Mouse (Mus musculus) embryonic facial prominence, embryonic 10.5 days (tissue): ENCODE measurements around the gene Eef1b2. TPM values are rescaled to one million over a fixed set of nuclear protein-coding genes. Genes with fewer than 3 reads are reported as not detected.

Experiments
- DNase-seq: peaks from one replicate; pipeline ENCODE4 v3.0.0-alpha.2; 2017; ENCODE audit warnings: low spot score
- H3K27ac ChIP-seq: fragments of 300-500 bp; sonication (generic); replicated peaks from 2 replicates; pipeline ENCODE4 v1.5.1; 2016; ENCODE audit warnings: mild to moderate bottlenecking
- H3K27me3 ChIP-seq: fragments of 300-500 bp; sonication (generic); replicated peaks from 2 replicates; pipeline ENCODE4 v1.6.1; 2016; ENCODE audit warnings: low read depth, mild to moderate bottlenecking; ENCODE audit not compliant: poor library complexity, severe bottlenecking
- H3K36me3 ChIP-seq: fragments of 300-500 bp; sonication (generic); replicated peaks from 2 replicates; pipeline ENCODE4 v1.6.1; 2016; ENCODE audit warnings: mild to moderate bottlenecking, moderate library complexity
- H3K4me1 ChIP-seq: fragments of 300-500 bp; sonication (generic); 2 replicates; pipeline ENCODE4 v1.6.1; 2016
- H3K4me3 ChIP-seq: fragments of 300-500 bp; sonication (generic); 2 replicates; pipeline ENCODE4 v1.5.1; 2016; ENCODE audit warnings: mild to moderate bottlenecking, moderate library complexity
- H3K9me3 ChIP-seq: fragments of 300-500 bp; sonication (generic); 2 replicates; pipeline ENCODE4 v1.6.1; 2016; ENCODE audit warnings: mild to moderate bottlenecking
- WGBS: fragments of 180-500 bp; shearing (Covaris S2); methylation state at CpG from one replicate; pipeline ENCODE4 v1.1.7; 2016; 5-methylcytosine and 5-hydroxymethylcytosine counted together
- polyA plus RNA-seq: library from polyadenylated mRNA; unstranded; fragments of >200 nt; fragmentation: Nextera tagmentation; extraction: Ambion mirVana; gene quantifications from 2 replicates; pipeline ENCODE4 v1.2.1, GENCODE M21; 2016

Gene Eef1b2
- polyA plus RNA-seq, 1 experiment from 2014 or later: 654 TPM

GRCm38 (mm10) chr1:63199387-63199786, 22.8 kb downstream of the Eef1b2 start:
- WGBS: 92% methylated on average over 6 of the region's 6 CpGs
- H3K4me1 ChIP-seq: peaks cover 15% of the 10 kb centered on the region
- no peak for DNase-seq
- H3K27ac ChIP-seq: no peak overlapping the region
- no peak overlapping the region for H3K4me3 ChIP-seq
- no peaks in the 10 kb centered on the region for H3K27me3 ChIP-seq
- H3K36me3 ChIP-seq: 0 out of 2 replicates have a peak, but pooled peaks cover 5% of the 10 kb centered on the region
- H3K9me3 ChIP-seq: peaks cover 11% of the 10 kb centered on the region; the same call in 1 of the 2 replicates

- Histone ChIP-seq H3K4me3 (no peak overlapping the region), H3K27ac (no peak overlapping the region), H3K27me3 (no peaks in the 10 kb centered on the region), H3K4me1 (peaks cover 24% of the 10 kb centered on the region), H3K9me3 (peaks cover 11% of the 10 kb centered on the region; the same call in 1 of the 2 replicates), H3K36me3 (0 out of 2 replicates have a peak, but pooled peaks cover 5% of the 10 kb centered on the region)
- 94% methylated on average over 18 of the region's 18 CpGs for WGBS
- no peak for DNase-seq
Measured at GRCm38 (mm10) chr1:63200322-63200721, 23.7 kb downstream of the Eef1b2 start.

DNA sequence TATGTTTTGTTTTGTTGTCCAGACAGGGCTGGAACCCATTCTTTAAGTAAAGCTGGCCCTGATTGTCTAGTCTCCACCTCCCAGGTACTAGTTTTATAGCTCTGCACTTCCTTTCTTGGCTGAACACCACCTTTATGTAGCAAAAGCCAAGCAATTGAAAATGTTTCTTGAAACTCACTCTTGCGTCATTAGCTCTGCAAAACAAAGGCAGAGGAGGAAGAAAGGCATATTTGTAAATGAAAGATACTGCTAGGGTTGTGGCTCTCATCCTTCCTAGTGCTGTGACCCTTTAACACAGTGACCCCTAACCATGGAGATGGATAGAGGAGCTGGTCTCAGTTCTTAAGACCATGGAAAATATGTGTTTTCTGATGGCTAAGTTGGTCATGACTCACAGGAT, 25.0 kb downstream of the Eef1b2 start:
- WGBS: 88% methylated on average over 1 of the region's 1 CpGs

DNA sequence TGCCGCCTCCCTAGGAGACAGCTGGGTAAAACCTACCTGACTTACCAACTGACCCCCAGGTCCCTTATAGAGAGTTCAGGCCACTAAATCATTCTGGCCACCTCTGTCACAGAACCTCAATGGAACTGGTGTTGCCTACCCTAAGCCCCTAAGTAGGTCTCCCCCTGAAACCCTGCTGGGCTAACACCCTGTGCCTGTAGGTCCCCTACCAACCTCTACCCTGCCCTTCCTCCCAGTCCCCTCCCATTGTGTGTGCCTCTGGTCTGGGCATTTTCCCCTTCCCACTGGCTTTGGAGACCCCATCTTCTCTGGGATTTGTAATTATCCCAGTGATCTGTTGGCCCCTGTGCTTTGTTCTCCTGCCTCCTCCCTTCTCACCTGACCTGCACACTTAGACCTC, 26.8 kb downstream of the Eef1b2 start:
- Histone ChIP-seq H3K4me3 (no peak overlapping the region), H3K9me3 (peaks cover 11% of the 10 kb centered on the region; the same call in 1 of the 2 replicates), H3K27me3 (no peaks in the 10 kb centered on the region), H3K27ac (peak overlapping the region; percentile 80), H3K4me1 (peaks cover 26% of the 10 kb centered on the region), H3K36me3 (0 out of 2 replicates have a peak, but pooled peaks cover 5% of the 10 kb centered on the region)
- no peak for DNase-seq
- WGBS: 80% methylated on average over 1 of the region's 1 CpGs

More for the DNA sequence above, 25.0 kb downstream of the Eef1b2 start:
- Histone ChIP-seq H3K27ac (no peak overlapping the region), H3K36me3 (0 out of 2 replicates have a peak, but pooled peaks cover 5% of the 10 kb centered on the region), H3K4me3 (no peak overlapping the region), H3K9me3 (peaks cover 11% of the 10 kb centered on the region; the same call in 1 of the 2 replicates), H3K27me3 (no peaks in the 10 kb centered on the region), H3K4me1 (peaks cover 26% of the 10 kb centered on the region)
- DNase-seq: no peak

- H3K27me3 ChIP-seq: no peaks in the 10 kb centered on the region
- peak overlapping the region; percentile 80 for H3K27ac ChIP-seq
- peaks cover 26% of the 10 kb centered on the region for H3K4me1 ChIP-seq
- H3K36me3 ChIP-seq: 0 out of 2 replicates have a peak, but pooled peaks cover 5% of the 10 kb centered on the region
- H3K9me3 ChIP-seq: peaks cover 11% of the 10 kb centered on the region; the same call in 1 of the 2 replicates
- peak; percentile 84 for DNase-seq
- WGBS: 13% methylated on average over 7 of the region's 7 CpGs
- H3K4me3 ChIP-seq: 0 out of 2 replicates have a peak overlapping the region, but pooled peaks have one; percentile 6
Measured at GRCm38 (mm10) chr1:63203950-63204659, 27.5 kb downstream of the Eef1b2 start.

- DNase-seq: no peak
- H3K4me1 ChIP-seq: peaks cover 26% of the 10 kb centered on the region
- H3K9me3 ChIP-seq: peaks cover 8% of the 10 kb centered on the region; the same call in 1 of the 2 replicates
- no peaks in the 10 kb centered on the region for H3K27me3 ChIP-seq
- no peak overlapping the region for H3K4me3 ChIP-seq
- 0 out of 2 replicates have a peak, but pooled peaks cover 5% of the 10 kb centered on the region for H3K36me3 ChIP-seq
- H3K27ac ChIP-seq: peak overlapping the region; percentile 80
- WGBS: 25% methylated on average over 7 of the region's 7 CpGs
Measured at GRCm38 (mm10) chr1:63204660-63205394, 28.2 kb downstream of the Eef1b2 start.

GRCm38 (mm10) chr1:63207607-63208006, 31.0 kb downstream of the Eef1b2 start:
- Histone ChIP-seq H3K27me3 (peaks cover 2% of the 10 kb centered on the region; the same call in 1 of the 2 replicates), H3K4me1 (peaks cover 26% of the 10 kb centered on the region), H3K9me3 (no peaks in the 10 kb centered on the region), H3K36me3 (no peaks in the 10 kb centered on the region), H3K27ac (no peak overlapping the region), H3K4me3 (no peak overlapping the region)
- DNase-seq: no peak
- WGBS: 78% methylated on average over 3 of the region's 3 CpGs

- H3K27ac ChIP-seq: no peak overlapping the region
- H3K36me3 ChIP-seq: no peaks in the 10 kb centered on the region
- peaks cover 21% of the 10 kb centered on the region for H3K4me1 ChIP-seq
- peaks cover 5% of the 10 kb centered on the region; the same call in 1 of the 2 replicates for H3K27me3 ChIP-seq
- DNase-seq: no peak
- WGBS: 18% methylated on average over 6 of the region's 6 CpGs
- no peaks in the 10 kb centered on the region for H3K9me3 ChIP-seq
- H3K4me3 ChIP-seq: no peak overlapping the region
Measured at GRCm38 (mm10) chr1:63209861-63210529, 33.4 kb downstream of the Eef1b2 start.

GRCm38 (mm10) chr1:63213478-63214270, 37.0 kb downstream of the Eef1b2 start:
- Histone ChIP-seq H3K9me3 (no peaks in the 10 kb centered on the region), H3K27ac (no peak overlapping the region; the same call in 1 of the 2 replicates), H3K36me3 (no peaks in the 10 kb centered on the region), H3K4me1 (peaks cover 18% of the 10 kb centered on the region), H3K27me3 (peaks cover 5% of the 10 kb centered on the region; the same call in 1 of the 2 replicates), H3K4me3 (peak overlapping the region; percentile 44)
- 17% methylated on average over 22 of the region's 22 CpGs for WGBS
- DNase-seq: no peak

DNA sequence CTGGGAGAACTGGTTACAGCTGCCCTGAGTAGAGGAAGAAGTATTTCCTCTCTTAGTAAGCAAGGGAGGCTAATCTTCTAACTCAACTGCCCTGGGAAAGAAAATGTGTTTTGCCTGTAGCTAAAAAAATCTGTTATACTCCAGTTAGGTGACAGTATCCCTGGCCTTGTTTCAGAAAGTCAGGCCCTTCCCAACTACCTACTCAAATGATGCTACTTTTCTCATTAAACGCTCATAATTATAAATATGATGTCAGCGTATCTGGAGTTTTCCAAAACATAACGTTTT, 37.6 kb downstream of the Eef1b2 start, which contains the start of gene Gpr1:
Gene Gpr1 (minus strand): TSS at position 273 of the 288 bp plus-strand sequence.
- Histone ChIP-seq H3K9me3 (0 out of 2 replicates have a peak, but pooled peaks cover 3% of the 10 kb centered on the region), H3K27ac (no peak within 1 kb of the TSS; the same call in 1 of the 2 replicates), H3K4me1 (peaks cover 18% of the 10 kb centered on the region), H3K27me3 (peaks cover 5% of the 10 kb centered on the region; the same call in 1 of the 2 replicates), H3K36me3 (no peaks in the 10 kb centered on the region), H3K4me3 (peak within 1 kb of the TSS; percentile 44)
- DNase-seq: no peak
- WGBS: 24% methylated on average over 3 of the region's 3 CpGs

DNA sequence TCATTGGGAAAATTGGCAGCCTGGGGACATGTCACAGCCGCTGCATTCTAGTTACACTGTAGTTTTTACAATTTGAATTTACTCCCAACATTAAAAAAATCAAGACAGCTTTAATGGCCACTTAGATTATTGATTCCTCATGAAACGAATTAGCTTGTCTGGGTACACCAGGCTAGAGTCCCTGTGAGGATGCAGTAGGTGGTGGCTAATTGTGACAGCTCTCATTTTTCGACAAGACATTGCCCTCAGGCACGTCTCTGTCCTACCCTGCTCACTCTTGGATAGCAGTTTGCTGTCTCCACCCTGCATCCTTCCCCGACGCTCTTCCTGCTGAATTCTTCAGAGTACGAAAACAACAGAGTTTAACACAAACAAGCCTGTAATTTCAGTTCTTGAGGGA, 38.0 kb downstream of the Eef1b2 start:
- H3K27ac ChIP-seq: no peak overlapping the region

More for the DNA sequence above, 38.0 kb downstream of the Eef1b2 start:
- H3K4me3 ChIP-seq: no peak overlapping the region
- H3K9me3 ChIP-seq: 0 out of 2 replicates have a peak, but pooled peaks cover 4% of the 10 kb centered on the region
- no peaks in the 10 kb centered on the region for H3K36me3 ChIP-seq
- DNase-seq: no peak
- H3K4me1 ChIP-seq: peaks cover 18% of the 10 kb centered on the region
- H3K27me3 ChIP-seq: peaks cover 5% of the 10 kb centered on the region; the same call in 1 of the 2 replicates
- WGBS: 24% methylated on average over 7 of the region's 7 CpGs
